Mouse (Mus musculus) common myeloid progenitor, adult 5-6 weeks (primary cell): ENCODE measurements around the gene Zfp280d. TPM values are rescaled to one million over a fixed set of nuclear protein-coding genes. Genes with fewer than 3 reads are reported as not detected.
"Not testable (repeated sequence)": the region's sequence is repeated elsewhere in the genome, so short reads cannot be mapped to it uniquely, and the experiment has no call there.

Experiments
- ATAC-seq: replicated peaks from 2 replicates; pipeline ENCODE4 v1.8.0; 2016; ENCODE audit warnings: low read depth, mild to moderate bottlenecking, moderate TSS enrichment, inconsistent platforms; ENCODE audit not compliant: poor library complexity, severe bottlenecking
- total RNA-seq: library from RNA; stranded (forward); fragments of 200-1000, 187-1606 nt; gene quantifications from 2 replicates; pipeline ENCODE4 v1.2.3, GENCODE M21; 2017

The Zfp280d gene
- total RNA-seq, 1 experiment from 2014 or later = 93.8 TPM

DNA sequence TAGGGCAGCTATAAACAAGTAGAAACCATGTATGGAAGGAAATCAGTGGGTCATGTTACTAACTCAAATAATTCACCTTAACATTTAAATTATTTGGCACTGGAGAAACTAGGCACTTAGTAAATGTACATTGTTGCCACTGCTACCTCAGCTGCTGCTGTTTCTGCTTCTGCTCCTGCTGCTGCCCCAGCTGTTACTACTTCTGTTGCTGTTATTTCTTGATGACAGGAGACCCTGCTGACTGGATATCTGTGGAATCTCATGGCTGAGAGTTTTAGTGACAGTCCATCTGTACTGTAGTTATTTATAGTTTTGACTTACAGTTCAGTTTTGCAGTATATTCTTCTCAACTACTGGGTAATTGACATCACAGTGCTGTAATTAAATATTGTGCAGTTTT lies 69.2 kb downstream of the Zfp280d start:
- no peak for ATAC-seq

DNA sequence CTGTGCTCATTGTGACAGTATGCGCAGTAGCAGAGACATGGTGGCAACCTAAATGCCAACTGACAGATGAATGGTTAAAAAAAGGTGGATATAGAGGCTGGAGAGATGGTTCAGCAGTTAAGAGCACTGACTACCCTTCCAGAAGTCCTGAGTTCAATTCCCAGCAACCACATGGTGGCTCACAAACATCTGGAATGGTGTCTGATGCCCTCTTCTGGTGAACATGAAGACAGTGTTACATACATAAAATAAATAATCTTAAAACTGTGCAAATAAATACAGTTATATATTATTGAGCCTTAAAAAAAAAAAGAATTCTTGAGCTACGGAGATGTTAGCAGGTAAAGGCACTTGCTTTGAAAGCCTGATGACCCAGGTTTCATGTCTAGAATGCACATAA lies 97.7 kb downstream of the Zfp280d start:
- ATAC-seq = no peak

DNA sequence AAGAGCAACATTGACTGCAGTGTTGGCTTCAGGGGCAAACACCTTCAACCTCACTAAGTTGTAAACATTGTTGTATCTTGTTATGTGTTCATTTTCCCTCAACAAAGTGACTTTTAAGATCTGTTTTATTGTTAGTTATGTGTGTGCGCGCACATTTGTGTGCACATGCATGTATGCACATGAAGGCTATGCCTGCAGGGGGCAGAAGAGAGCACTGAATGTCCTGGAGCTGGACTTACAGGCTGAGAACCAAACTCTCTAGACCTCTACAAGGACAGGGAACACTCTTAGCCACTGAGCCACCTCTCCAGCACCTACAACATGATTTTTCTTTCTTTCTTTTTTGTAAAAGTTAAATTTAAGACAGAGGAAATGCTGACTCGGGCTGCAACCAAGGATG lies 99.4 kb downstream of the Zfp280d start:
- ATAC-seq = no peak

DNA sequence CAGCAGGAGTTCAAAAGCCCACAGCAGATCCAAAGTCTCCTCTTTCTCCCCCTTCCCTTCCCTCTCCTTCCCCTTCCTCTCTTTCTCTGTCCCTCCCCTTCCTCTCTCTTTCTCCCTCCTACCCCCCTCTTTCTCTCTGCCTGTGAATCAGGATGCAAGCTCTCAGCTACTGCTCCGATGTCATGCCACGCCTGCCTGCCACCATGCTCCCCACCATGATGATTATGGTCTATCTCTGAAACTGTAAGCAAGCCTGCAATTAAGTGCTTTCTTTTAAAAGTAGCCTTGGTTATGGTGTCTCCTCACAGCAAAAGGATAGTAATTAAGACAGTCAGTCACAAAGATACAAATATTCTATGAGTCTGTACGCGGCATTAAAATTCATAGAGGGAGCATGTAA lies 100.3 kb downstream of the Zfp280d start:
- ATAC-seq = no peak

DNA sequence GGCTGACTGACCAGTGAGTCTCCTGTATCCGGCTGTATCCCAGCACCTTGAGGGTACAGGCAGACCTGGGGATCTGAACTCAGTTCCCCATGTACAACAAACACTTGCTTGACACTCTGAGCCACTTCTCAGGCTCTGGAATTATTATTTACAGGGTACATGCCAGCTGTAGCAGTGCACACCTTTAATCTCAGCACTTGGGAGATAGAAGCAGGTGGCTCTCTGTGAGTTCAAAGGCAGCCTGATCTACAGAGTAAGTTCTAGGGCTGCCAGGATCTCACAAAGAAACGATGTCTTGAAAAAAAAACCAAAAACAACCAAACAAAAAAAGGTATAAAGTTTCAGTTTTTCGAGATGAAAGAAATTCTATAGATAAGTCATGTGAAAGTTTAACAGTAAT lies 101.0 kb downstream of the Zfp280d start:
- no peak for ATAC-seq

DNA sequence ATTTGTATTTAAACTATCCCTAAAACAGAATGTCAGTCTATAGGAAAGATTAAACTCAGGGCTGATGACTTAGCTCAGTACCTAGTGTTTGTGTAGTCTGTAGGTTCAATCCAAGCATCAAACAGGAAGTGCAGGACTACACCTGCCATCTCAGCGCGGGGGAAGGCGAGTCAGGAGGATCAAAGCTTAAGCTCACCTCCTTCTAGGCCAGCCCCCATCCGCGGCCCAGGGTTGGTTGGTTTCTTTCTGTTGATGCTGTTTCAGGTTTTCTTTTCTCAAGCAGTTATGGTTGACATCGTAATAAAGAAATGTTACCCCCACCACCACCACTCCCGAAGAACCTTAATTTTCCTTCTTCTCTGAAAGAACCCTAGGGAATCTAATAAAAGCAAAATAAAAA lies 111.1 kb downstream of the Zfp280d start:
- ATAC-seq = no peak

DNA sequence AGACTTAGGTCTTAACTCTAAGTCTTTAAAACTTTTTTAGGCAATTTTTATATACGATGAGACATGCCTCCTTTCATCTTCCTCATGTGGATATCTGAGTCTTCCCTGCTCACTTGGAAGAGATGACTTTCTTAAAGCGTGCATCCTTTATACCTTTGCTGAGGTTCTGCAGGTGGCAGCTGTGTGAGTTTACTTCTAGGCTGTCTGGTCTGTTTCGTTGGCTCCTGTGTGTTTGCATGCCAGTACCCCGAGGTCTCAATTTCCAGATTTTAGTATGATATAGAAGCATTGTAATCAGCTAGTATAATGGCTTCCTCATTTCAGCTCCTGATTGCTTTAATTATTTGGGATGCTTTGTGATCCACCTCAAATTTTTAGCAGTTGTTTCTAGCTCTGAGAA lies 114.3 kb downstream of the Zfp280d start:
- no peak for ATAC-seq

DNA sequence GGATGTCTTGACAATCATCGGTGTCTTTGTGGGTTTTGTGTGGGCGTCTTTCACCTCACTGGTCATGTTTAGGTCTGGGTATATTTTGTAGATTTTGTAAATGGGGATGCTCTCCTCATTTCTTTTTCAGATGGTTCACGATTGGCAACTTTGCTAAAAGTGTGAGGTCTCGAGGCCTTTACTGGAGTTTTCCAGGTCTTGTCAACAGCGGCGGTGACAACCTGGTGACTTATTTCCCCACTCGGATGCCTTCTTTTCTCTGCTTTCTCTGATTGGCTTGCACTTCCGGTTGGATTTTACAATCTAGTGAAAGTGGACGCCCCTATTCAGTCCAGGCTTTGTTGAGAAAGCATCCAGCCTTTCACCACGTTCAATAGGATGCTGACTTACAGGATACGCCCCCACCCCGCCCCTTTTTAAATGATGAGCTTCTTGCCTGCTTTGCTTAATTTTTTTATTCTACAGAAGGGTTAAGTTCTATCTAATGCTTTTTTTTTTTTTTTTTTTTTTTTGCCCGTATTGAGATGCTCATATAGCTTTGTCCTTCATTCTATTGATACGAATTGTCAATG lies 114.9 kb downstream of the Zfp280d start:
- ATAC-seq = no peak

DNA sequence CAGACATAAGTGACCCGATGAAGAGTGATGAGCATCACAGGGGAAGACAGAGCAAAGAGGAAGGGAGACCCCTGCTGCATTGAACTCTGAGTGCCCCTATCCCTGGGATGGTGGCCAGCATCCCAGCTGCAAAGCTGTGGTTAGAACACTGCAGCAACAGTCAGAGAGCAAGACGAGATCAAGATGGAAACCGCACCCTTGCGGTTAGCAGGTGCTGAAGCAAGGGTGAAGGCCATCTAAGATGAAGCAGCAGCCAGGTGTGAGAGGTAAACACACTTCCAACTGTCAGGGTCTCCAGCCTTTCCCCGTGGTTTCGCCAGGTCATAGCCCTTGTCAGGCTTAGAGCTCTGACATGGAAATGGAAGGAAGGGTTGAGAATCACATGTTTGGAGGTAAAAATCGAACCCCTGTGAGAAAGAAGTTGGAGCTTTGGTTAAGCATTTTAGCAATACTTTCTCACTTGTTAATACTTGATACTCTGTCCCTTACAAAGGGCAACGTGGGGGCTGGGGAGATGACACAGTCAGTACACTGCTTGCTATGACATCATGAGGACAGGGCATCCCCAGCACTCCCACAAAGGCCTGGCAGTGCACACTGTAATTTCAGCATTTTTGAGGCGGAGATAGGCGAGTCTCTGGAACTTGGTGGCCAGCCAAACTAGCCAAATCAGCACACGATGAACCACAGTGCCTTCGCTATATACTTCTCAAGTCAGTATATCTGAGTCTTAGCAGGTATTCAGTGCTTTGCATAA lies 115.8 kb downstream of the Zfp280d start:
- ATAC-seq = no peak

DNA sequence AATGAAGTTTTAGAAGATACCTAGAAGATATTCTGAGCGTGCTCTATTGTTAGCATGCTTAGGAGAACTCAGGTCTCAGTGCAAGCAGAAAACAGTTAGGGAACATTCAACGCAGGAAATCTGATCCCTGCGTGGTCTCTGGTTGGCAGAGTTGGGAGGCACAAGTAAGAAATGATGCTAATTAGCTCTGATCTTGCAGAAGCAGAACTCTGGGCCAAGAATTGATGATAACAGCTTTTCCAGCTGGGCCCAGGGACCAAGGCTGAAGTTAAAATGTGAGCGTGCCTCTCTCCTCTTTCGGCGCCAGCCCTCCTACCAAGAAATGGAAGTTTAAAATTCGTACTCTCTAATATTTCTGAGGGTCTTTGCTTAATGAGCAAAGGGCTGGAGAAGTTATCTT lies 118.0 kb downstream of the Zfp280d start:
- ATAC-seq = no peak

DNA sequence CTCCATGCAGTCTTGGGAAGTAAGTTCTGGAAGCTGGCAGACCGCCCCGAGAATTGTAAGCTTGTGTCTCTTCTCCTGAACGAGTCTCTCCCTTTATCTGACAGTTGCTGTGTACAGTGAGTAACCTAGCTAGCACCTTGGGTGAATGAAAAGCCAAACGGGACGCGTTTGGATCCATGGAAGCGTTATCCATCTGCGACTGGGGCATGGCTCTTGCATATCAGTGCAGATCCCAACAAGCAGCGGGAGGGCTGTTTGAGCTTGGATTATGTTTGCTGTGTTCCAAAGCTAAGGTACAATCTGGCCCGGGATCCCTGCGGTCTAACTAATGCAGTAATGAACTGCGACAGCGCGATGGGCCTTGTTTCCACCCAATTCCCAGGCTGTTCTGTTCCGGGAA lies 118.6 kb downstream of the Zfp280d start:
- ATAC-seq = no peak

DNA sequence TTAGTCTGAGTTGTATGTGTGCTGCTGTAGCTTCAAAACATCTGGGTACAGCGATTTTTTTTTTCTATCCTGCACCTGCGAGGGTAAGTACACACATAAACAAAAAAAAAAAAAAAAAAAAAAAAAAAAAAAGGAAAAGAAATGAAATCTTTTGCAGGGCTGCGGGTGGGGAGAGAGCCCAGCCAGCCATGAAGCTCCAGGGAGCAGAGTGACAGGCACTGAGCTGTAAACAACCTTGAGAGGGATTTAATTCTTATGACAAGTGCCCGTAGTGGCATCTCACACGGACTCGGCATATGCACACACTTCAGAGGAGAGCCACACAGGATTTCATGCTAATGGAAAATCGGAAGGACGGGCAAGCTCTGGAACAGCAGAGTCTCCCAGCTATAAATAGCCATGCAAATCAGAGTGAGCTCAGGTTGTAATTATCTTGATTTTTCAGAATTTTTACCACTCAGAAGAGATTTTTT lies 119.2 kb downstream of the Zfp280d start:
- ATAC-seq = no peak

DNA sequence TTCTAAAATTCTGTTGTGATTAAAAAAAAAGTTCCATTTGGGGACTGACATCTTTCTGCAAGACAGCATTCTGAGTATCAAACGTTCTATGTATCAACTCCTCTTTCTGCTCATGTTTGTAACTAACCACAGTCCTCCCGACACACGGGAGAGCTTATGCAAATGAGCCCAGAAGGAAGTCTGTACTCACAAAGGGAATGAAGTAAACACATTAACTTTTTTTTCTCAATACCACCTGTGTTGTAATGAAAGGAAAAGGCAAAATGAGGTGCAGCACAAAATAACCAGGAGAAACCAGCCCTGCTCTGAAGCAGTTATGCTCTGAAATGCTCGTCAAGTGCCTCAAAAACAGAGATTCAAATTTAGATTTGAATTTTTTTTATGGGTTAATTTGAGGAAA lies 125.5 kb downstream of the Zfp280d start:
- ATAC-seq = no peak

DNA sequence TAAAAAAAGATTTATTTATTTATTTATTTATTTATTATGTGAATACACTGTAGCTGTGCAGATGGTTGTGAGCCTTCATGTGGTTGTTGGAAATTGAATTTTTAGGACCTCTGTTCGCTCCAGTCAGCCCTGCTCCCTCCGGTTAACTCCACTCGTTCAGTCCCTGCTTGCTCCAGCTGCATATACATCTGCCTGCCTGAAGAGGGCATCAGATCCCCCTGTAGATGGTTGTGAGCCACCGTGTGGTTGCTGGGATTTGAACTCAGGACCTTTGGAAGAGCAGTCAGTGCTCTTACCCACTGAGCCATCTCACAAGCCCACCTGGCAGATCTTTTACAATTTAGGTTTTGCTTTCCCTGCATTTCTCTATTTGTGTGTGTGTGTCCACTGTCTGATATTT lies 127.1 kb downstream of the Zfp280d start:
- not testable (repeated sequence) for ATAC-seq

DNA sequence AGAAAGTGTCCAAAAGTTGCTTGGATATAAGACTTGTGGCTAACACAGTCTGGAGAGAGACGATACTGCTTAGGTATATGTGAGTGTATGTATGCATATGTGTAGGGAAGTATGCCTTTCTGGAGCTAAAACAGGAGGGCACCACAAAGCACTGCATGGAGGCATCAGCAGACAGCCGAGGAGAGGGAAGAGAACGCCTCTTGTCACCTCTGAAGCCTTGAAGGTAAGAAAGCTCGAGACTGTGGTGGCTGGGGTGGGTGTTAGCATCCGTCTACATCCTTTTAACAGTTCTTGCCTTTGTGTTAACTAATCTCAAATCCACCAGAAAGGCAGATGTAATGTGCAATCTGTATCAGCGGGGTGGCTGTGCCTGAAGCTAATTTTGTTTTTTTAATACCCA lies 128.8 kb downstream of the Zfp280d start:
- ATAC-seq = no peak

DNA sequence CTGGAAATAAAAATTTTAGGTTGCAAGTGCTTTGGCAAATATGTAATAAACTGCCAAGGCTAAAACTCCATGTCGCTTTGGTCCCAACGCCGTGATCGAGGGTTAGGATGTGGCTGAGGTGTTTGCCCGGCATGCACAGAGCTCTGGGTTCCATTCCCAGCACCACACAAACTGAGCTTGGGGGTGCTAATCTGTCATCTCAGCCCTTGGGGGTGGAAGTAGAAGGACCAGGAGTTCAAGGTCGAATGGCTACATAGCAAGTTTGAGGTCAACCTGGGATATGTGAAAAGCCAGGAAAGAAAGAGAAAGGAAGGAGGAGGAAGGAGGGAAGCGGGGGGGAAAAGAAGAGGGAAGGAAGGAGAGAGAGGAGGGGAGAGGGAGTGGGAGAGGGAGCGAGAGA lies 129.8 kb downstream of the Zfp280d start:
- ATAC-seq = no peak

DNA sequence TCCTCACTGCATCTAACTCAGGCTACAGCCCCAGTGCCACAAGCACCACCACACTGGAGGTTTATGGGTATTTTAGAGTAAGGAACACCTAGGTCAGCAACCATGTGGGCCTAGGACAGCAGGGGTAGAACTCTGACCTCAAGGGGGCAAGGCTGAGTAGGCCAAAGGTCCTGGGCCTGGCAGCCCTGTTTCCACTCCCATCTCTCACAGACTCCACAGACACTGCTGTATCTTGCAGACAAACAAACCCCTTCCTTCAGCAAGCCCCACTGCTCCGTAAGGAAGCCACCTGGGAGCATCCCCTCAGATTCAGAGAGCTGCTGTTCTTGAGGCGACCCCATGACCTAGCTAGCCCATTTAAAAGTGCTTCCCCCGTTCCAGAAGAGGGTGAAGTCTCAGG lies 130.3 kb downstream of the Zfp280d start:
- no peak for ATAC-seq

DNA sequence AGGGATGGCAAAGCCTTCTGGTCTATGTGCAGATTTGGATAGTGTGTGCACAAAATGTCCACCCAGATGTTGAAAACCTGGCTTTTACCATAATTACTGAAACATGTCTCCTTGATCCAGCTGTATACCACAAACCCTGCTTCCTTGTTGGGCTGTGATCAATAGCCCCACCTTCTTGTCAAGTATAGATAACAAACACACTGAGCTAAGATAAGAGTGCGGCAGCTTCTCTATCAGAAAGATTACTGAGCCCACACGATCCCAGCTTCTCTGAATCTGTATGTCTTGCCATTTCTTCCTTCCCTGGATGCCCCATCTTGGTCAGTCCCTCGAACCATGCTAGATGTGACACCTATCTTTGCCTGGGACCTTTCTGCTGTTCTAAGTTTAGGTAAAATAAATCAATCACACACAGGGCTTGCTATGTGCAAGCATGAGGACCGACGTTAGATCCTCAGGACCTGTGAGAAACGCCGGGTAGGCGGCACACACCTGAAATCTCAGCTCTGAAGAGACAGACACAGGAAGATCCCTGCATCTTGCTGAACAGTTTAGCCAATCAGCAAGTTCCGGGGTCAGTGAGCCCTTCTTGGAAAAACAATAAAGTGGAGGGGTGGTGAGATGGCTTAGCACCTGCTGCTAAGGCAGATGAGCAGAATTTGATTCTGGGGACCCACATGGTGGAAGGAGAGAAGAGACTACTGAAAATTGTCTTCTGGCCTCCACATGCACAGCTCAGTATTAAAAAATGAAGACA lies 131.4 kb downstream of the Zfp280d start:
- no peak for ATAC-seq

DNA sequence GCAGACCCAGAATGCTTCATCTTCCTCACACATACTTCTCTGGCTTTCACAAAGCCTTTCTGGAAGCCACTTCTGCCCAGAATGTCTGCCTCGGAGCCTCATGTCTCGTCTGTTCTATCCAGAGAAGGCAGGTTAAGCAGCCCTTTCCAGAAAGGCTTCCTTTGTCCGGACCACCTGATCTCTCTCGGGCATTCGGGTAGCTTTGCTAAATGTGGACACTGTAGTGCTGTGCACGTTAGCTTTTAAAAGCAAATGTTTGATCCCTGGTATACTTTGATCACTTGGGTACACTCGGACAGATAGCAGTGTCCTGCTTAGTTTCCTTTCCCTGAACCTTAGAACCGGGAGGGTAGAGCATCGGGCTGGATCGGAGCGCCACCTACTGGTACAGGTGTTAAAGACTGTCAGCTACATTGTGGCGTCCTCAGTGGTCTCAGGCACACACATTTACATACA lies 133.5 kb downstream of the Zfp280d start:
- peak; percentile 88 for ATAC-seq

DNA sequence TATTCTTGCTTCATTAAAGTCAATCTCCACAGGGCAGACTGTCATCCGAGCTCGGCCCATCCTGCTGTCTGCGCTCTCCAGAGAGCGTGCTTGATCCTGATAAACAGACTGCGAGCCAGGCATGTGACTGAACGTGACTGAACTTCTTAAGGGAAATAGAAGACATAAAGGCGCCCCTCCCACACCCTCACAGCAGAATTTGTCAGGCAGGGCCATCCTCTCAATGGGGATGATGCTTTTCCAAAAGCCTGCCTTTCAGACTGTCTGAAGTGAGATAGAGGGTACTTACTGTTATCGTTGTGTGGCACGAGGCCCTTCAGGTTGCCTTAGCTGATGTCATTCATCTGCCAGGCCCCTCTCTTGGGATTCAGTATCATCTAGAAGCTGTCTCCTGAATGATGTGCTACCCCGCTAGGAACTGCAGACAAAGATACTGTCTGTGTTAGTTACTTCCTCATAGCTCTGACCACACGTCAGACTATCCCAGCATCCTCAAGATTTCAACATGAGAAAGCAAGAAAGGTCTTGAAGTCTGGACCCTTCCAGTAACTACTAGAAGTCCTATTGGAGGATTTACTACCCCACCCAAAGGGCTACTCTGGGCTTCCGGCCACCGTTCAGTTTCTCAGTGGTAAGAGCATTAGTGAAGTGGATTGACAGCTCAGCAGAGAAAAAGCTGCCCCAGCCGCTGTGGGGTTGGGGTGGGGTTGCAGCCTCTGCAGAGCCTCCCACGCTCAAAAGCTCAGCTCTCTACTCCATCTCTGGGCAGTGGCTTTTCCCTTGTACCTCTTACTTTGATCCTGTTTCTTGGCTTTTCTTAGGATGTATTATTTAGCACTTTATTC lies 134.9 kb downstream of the Zfp280d start:
- ATAC-seq = peak; percentile 43
